Mouse (Mus musculus) testis, adult 2 months (tissue): ENCODE measurements around the gene Ptpn7.

Source experiments
- CTCF ChIP-seq: fragments of 200-500 bp; IDR thresholded peaks from 2 replicates; pipeline ENCODE4 v1.5.1; 2012; ENCODE audit warnings: low read depth, mild to moderate bottlenecking, inconsistent platforms, low read length, moderate library complexity; ENCODE audit not compliant: control insufficient read depth, insufficient read depth, insufficient replicate concordance
- POLR2A ChIP-seq: fragments of 200-500 bp; IDR thresholded peaks from 2 replicates; pipeline ENCODE4 v1.6.1; 2012; ENCODE audit warnings: low read depth, mild to moderate bottlenecking, inconsistent platforms, low read length, moderate library complexity; ENCODE audit not compliant: control insufficient read depth

DNA sequence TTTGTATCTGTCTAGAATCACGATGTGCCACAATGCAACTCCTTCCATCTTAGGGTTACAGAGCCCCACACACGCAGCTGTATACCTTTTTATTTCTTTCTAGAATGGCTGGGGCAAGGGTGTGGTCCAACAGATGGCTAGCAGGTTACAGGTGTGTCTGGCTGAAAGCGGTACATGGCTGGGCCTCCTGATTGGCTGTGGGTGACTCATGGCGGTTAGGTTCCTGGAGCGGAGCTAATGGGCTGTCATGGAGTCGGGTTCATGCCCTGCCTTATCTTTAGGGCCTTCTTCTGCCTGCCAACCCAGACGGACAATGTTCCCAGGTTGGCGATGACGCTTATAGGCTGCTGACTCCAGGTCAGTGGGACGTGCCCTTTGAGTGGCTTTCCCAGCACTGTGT lies 48.3 kb downstream of the Ptpn7 start:
- TF ChIP-seq CTCF (no peak), POLR2A (no peak)
